Mouse (Mus musculus) brown adipose tissue, adult 24 weeks (tissue): ENCODE measurements at regions not wholly inside any gene's neighbourhood (a gene's known extent, or its start where the extent isn't known, plus 50 kb on each side); places are given as distances from the start of the nearest gene placed in this dataset.

ENCODE experiments used
- H3K27ac ChIP-seq: fragments of 200-500 bp; replicated peaks from 2 replicates; pipeline ENCODE4 v1.5.1; 2012; ENCODE audit warnings: low read depth, mild to moderate bottlenecking, low read length
- H3K4me1 ChIP-seq: fragments of 200-500 bp; 2 replicates; pipeline ENCODE4 v1.6.1; 2012; ENCODE audit warnings: low read length, mixed read lengths; ENCODE audit not compliant: control insufficient read depth, insufficient read depth, insufficient read length
- H3K4me3 ChIP-seq: fragments of 200-500 bp; 2 replicates; pipeline ENCODE4 v1.5.1; 2012; ENCODE audit warnings: low read depth, mild to moderate bottlenecking, low read length, moderate library complexity; ENCODE audit not compliant: insufficient read depth

- no peak overlapping the region for H3K27ac ChIP-seq
Observed at GRCm38 (mm10) chr3:60698189-60698588, 225.6 kb downstream of the Mbnl1 start.

GRCm38 (mm10) chr3:60707139-60707538, 234.5 kb downstream of the Mbnl1 start:
- Histone ChIP-seq H3K4me3 (no peak overlapping the region), H3K4me1 (no peaks in the 10 kb centered on the region), H3K27ac (no peak overlapping the region)

More at GRCm38 (mm10) chr3:60698189-60698588, 225.6 kb downstream of the Mbnl1 start:
- no peak overlapping the region for H3K4me3 ChIP-seq
- H3K4me1 ChIP-seq: no peaks in the 10 kb centered on the region

GRCm38 (mm10) chr3:60712896-60713295, 240.3 kb downstream of the Mbnl1 start:
- Histone ChIP-seq H3K27ac (no peak overlapping the region), H3K4me1 (no peaks in the 10 kb centered on the region), H3K4me3 (no peak overlapping the region)

GRCm38 (mm10) chr3:60720322-60720721, 247.7 kb downstream of the Mbnl1 start:
- Histone ChIP-seq H3K4me1 (no peaks in the 10 kb centered on the region), H3K4me3 (no peak overlapping the region), H3K27ac (no peak overlapping the region)

GRCm38 (mm10) chr3:60731331-60731730, 258.7 kb downstream of the Mbnl1 start:
- H3K4me1 ChIP-seq: no peaks in the 10 kb centered on the region
- H3K27ac ChIP-seq: no peak overlapping the region

GRCm38 (mm10) chr3:60740543-60741294, 261.9 kb upstream of the P2ry1 start:
- H3K4me1 ChIP-seq: no peaks in the 10 kb centered on the region
- no peak overlapping the region for H3K27ac ChIP-seq
- H3K4me3 ChIP-seq: no peak overlapping the region

More at GRCm38 (mm10) chr3:60731331-60731730, 258.7 kb downstream of the Mbnl1 start:
- no peak overlapping the region for H3K4me3 ChIP-seq

- H3K4me3 ChIP-seq: no peak overlapping the region
- peak overlapping the region; percentile 54 for H3K27ac ChIP-seq
Observed at GRCm38 (mm10) chr3:60741379-60741778, 261.2 kb upstream of the P2ry1 start.

GRCm38 (mm10) chr3:60742232-60742631, 260.4 kb upstream of the P2ry1 start:
- Histone ChIP-seq H3K4me1 (no peaks in the 10 kb centered on the region), H3K27ac (no peak overlapping the region), H3K4me3 (no peak overlapping the region)

More at GRCm38 (mm10) chr3:60741379-60741778, 261.2 kb upstream of the P2ry1 start:
- H3K4me1 ChIP-seq: no peaks in the 10 kb centered on the region

- no peak overlapping the region for H3K4me3 ChIP-seq
- no peak overlapping the region for H3K27ac ChIP-seq
- H3K4me1 ChIP-seq: no peaks in the 10 kb centered on the region
Observed at GRCm38 (mm10) chr3:60745075-60745474, 257.5 kb upstream of the P2ry1 start.

GRCm38 (mm10) chr3:60758568-60758967, 244.0 kb upstream of the P2ry1 start:
- H3K4me3 ChIP-seq: no peak overlapping the region
- H3K27ac ChIP-seq: no peak overlapping the region

GRCm38 (mm10) chr3:60759046-60759445, 243.5 kb upstream of the P2ry1 start:
- Histone ChIP-seq H3K4me3 (no peak overlapping the region), H3K4me1 (no peaks in the 10 kb centered on the region), H3K27ac (no peak overlapping the region)

More at GRCm38 (mm10) chr3:60758568-60758967, 244.0 kb upstream of the P2ry1 start:
- H3K4me1 ChIP-seq: no peaks in the 10 kb centered on the region

GRCm38 (mm10) chr3:60762874-60763273, 239.7 kb upstream of the P2ry1 start:
- Histone ChIP-seq H3K4me1 (no peaks in the 10 kb centered on the region), H3K27ac (no peak overlapping the region), H3K4me3 (no peak overlapping the region)

GRCm38 (mm10) chr3:60765079-60765478, 237.5 kb upstream of the P2ry1 start:
- no peaks in the 10 kb centered on the region for H3K4me1 ChIP-seq
- H3K4me3 ChIP-seq: no peak overlapping the region
- no peak overlapping the region for H3K27ac ChIP-seq

GRCm38 (mm10) chr3:60768996-60769395, 233.6 kb upstream of the P2ry1 start:
- Histone ChIP-seq H3K27ac (no peak overlapping the region), H3K4me1 (no peaks in the 10 kb centered on the region), H3K4me3 (no peak overlapping the region)

GRCm38 (mm10) chr3:60771866-60772265, 230.7 kb upstream of the P2ry1 start:
- H3K27ac ChIP-seq: no peak overlapping the region
- no peak overlapping the region for H3K4me3 ChIP-seq

GRCm38 (mm10) chr3:60773383-60773782, 229.2 kb upstream of the P2ry1 start:
- Histone ChIP-seq H3K4me3 (no peak overlapping the region), H3K27ac (no peak overlapping the region), H3K4me1 (no peaks in the 10 kb centered on the region)

More at GRCm38 (mm10) chr3:60771866-60772265, 230.7 kb upstream of the P2ry1 start:
- H3K4me1 ChIP-seq: no peaks in the 10 kb centered on the region
